ENCODE assay signal across 18 mouse cellular contexts in the genomic region with DNA sequence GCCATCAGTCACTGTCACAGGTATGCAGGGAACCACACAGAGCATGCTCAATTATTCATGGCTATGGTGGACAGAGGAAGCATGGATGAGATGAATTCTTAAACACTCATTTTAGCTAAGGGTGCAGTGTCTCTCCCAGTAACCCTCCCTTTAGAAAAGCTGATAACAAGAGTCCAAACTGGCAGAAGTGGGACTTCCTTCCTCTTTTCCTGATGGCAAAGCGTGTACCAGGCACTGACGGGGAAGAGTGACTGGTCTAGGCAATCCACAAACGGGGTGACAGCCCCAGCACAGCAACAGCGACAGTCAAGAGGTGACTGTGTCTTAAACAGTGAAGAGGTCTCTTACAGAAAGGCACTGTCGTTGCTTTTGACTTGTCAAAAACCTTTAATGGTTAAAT. TPM values are rescaled to one million over a fixed set of nuclear protein-coding genes. Genes with fewer than 3 reads are reported as not detected.
DNase-seq lines count a peak whose midpoint lies in the region; ATAC-seq lines count a peak whose summit lies in the region.
"Had no signal": no experiment of that assay in that cellular context is flagged by ENCODE, and none has a peak within 500 bp of the region (broad histone marks: within the 10 kb centered on the region; RNA-seq: fewer than 3 reads in every experiment).

No protein-coding gene starts in this region.

- no peak overlapping the region for H3K9ac ChIP-seq in hindbrain, embryonic 13.5 days
- no peak overlapping the region for H3K9ac ChIP-seq in hindbrain, embryonic 12.5 days
- H3K9ac ChIP-seq: embryonic facial prominence, embryonic 12.5 days; forebrain, embryonic 15.5 days; intestine, embryonic 15.5 days had no signal

- no peaks in the 10 kb centered on the region for H3K9me3 ChIP-seq in hindbrain, embryonic 13.5 days
- no peaks in the 10 kb centered on the region for H3K9me3 ChIP-seq in hindbrain, embryonic 12.5 days (replicated peaks)
- H3K9me3 ChIP-seq: embryonic facial prominence, embryonic 12.5 days; forebrain, embryonic 15.5 days; intestine, embryonic 15.5 days had no signal

- peak overlapping the region; percentile 42; the same call in 1 of the 2 replicates for H3K27ac ChIP-seq in hindbrain, embryonic 13.5 days
- H3K27ac ChIP-seq in hindbrain, embryonic 12.5 days: no peak overlapping the region
- H3K27ac ChIP-seq: embryonic facial prominence, embryonic 12.5 days; forebrain, embryonic 15.5 days; intestine, embryonic 15.5 days had no signal

- no peak overlapping the region for H3K4me2 ChIP-seq in hindbrain, embryonic 13.5 days
- no peak overlapping the region for H3K4me2 ChIP-seq in hindbrain, embryonic 12.5 days (replicated peaks)
- H3K4me2 ChIP-seq: embryonic facial prominence, embryonic 12.5 days; forebrain, embryonic 15.5 days; intestine, embryonic 15.5 days had no signal

- H3K36me3 ChIP-seq in hindbrain, embryonic 13.5 days: peaks cover 62% of the 10 kb centered on the region
- peaks cover 52% of the 10 kb centered on the region for H3K36me3 ChIP-seq in hindbrain, embryonic 12.5 days

- H3K27me3 ChIP-seq in hindbrain, embryonic 13.5 days: no peaks in the 10 kb centered on the region
- no peaks in the 10 kb centered on the region for H3K27me3 ChIP-seq in hindbrain, embryonic 12.5 days
- H3K27me3 ChIP-seq: CH12.LX; embryonic facial prominence, embryonic 12.5 days; forebrain, embryonic 15.5 days; intestine, embryonic 15.5 days had no signal

- H3K4me1 ChIP-seq in hindbrain, embryonic 13.5 days (replicated peaks): peaks cover 5% of the 10 kb centered on the region; the same call in 1 of the 2 replicates
- no peaks in the 10 kb centered on the region for H3K4me1 ChIP-seq in hindbrain, embryonic 12.5 days
- H3K4me1 ChIP-seq: embryonic facial prominence, embryonic 12.5 days; forebrain, embryonic 15.5 days had no signal

- 80% methylated on average over 5 of the region's 5 CpGs for WGBS in hindbrain, embryonic 13.5 days
- 84% methylated on average over 5 of the region's 5 CpGs for WGBS in hindbrain, embryonic 12.5 days

- no peak for ATAC-seq in hindbrain, embryonic 13.5 days (ENCODE audit: low FRiP score)
- no peak for ATAC-seq in hindbrain, embryonic 12.5 days (ENCODE audit: low FRiP score)
- ATAC-seq in granulocyte monocyte progenitor cell, adult 5-6 weeks (replicated peaks; ENCODE audit: poor library complexity, severe bottlenecking): peak; percentile 78
- ATAC-seq: forebrain, embryonic 15.5 days; intestine, embryonic 15.5 days had no signal

- H3K4me3 ChIP-seq in hindbrain, embryonic 13.5 days: no peak overlapping the region
- H3K4me3 ChIP-seq in hindbrain, embryonic 12.5 days: no peak overlapping the region
- H3K4me3 ChIP-seq: embryonic facial prominence, embryonic 12.5 days; forebrain, embryonic 15.5 days; intestine, embryonic 15.5 days had no signal

- DNase-seq in testis, postnatal 10 days (ENCODE audit: low spot score): peak; percentile 31
- no peak for DNase-seq in testis, postnatal 14 days (ENCODE audit: low spot score)
- DNase-seq in adrenal gland, adult 8-10 months: no peak
- no peak for DNase-seq in adrenal gland, postnatal 14 days
- DNase-seq: adrenal gland, postnatal 10 days; cerebellum, adult 2 months; cerebellum, postnatal 14 days; gastrocnemius, postnatal 10 days; heart, postnatal 10 days; heart, postnatal 4 days; kidney, adult 18-20 months had no signal

RNA-seq across cellular contexts. Expression of a gene that starts 24.5 kb away (rescaled TPM):
- 9.4 and 9.6 TPM in 2 replicates for polyA plus RNA-seq in hindbrain, embryonic 13.5 days (2015; fragmentation: Nextera tagmentation; extraction: Ambion mirVana)
- 10.7 and 11.3 TPM in 2 replicates for polyA plus RNA-seq in hindbrain, embryonic 12.5 days (2016; fragmentation: Nextera tagmentation; extraction: Ambion mirVana)
- total RNA-seq in granulocyte monocyte progenitor cell, adult 5-6 weeks (2014; fragmentation: Nextera tagmentation): 16.7 and 26.7 TPM in 2 replicates
- total RNA-seq in granulocyte monocyte progenitor cell, adult 5-6 weeks (2017): 6.4 and 7.2 TPM in 2 replicates
- total RNA-seq in adrenal gland, adult 8-10 months (2022): 10 to 100 TPM; 42.0 to 53.5 (median 49.6) TPM
- total RNA-seq in adrenal gland, postnatal 14 days (2021): 39.4 and 43.0 TPM in 2 replicates
